31 mouse cellular contexts compared by ENCODE assay signal in the genomic region with DNA sequence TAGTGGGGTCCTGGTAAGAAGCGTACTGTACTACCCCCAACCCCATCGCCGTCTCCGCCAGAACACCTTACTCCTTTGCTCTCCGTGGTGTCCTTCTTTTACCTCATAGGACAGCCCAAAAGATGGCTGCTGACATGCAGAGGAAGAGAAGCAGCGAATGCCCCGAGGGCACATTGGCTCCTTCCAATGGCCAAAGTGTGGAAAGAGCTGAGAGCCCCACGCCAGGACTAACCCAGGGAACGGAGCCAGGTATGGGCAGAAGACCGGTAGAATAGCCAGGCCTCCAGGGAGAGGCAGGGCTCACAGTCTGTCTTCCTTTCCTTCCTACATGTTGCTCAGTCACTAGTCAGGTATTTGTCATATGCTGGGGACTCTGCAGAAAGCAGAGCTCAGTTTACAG. TPM values are rescaled to one million over a fixed set of nuclear protein-coding genes. Genes with fewer than 3 reads are reported as not detected.
A peak's percentile ranks its signal among the peaks of the same experiment; 100 is the strongest.
DNase-seq lines count a peak whose midpoint lies in the region; ATAC-seq lines count a peak whose summit lies in the region.
"Had no signal": no experiment of that assay in that cellular context is flagged by ENCODE, and none has a peak within 500 bp of the region (broad histone marks: within the 10 kb centered on the region; RNA-seq: fewer than 3 reads in every experiment).

No protein-coding gene starts in this region.

- H3K27me3 ChIP-seq in heart, embryonic 11.5 days (ENCODE audit: control insufficient read depth, insufficient read depth, low read length), result peaks cover 22% of the 10 kb centered on the region
- H3K27me3 ChIP-seq: CH12.LX; forebrain, embryonic 15.5 days; Patski had no signal

- no peak overlapping the region for H3K4me3 ChIP-seq in heart, embryonic 11.5 days (ENCODE audit: low read depth, low read length)
- H3K4me3 ChIP-seq: embryonic facial prominence, embryonic 12.5 days; embryonic facial prominence, embryonic 15.5 days; forebrain, embryonic 12.5 days; forebrain, embryonic 15.5 days; heart, adult 2 months; heart, embryonic 10.5 days; hindbrain, embryonic 12.5 days; hindbrain, embryonic 15.5 days had no signal

- no peak overlapping the region for H3K4me2 ChIP-seq in heart, embryonic 11.5 days
- H3K4me2 ChIP-seq: embryonic facial prominence, embryonic 12.5 days; embryonic facial prominence, embryonic 15.5 days; forebrain, embryonic 12.5 days; forebrain, embryonic 15.5 days; hindbrain, embryonic 12.5 days; hindbrain, embryonic 15.5 days had no signal

- WGBS in heart, embryonic 11.5 days (ENCODE audit: insufficient replicate concordance), result 80% methylated on average over 10 of the region's 10 CpGs

- no peak for ATAC-seq in heart, embryonic 11.5 days (replicated peaks; ENCODE audit: insufficient number of reproducible peaks, low FRiP score, low TSS enrichment)
- ATAC-seq: forebrain, embryonic 15.5 days; intestine, postnatal 0 days; Patski had no signal

- H3K9ac ChIP-seq in heart, embryonic 11.5 days (ENCODE audit: low read depth, low read length), result no peak overlapping the region
- H3K9ac ChIP-seq: embryonic facial prominence, embryonic 12.5 days; embryonic facial prominence, embryonic 15.5 days; forebrain, embryonic 12.5 days; forebrain, embryonic 15.5 days; hindbrain, embryonic 12.5 days; hindbrain, embryonic 15.5 days had no signal

- H3K36me3 ChIP-seq in heart, embryonic 11.5 days (ENCODE audit: control insufficient read depth, insufficient read depth, low read length), result no peaks in the 10 kb centered on the region; the same call in 1 of the 2 replicates

- H3K9me3 ChIP-seq in heart, embryonic 11.5 days (replicated peaks; ENCODE audit: control insufficient read depth, low read length), result no peaks in the 10 kb centered on the region
- H3K9me3 ChIP-seq: embryonic facial prominence, embryonic 12.5 days; embryonic facial prominence, embryonic 15.5 days; forebrain, embryonic 12.5 days; forebrain, embryonic 15.5 days; G1E; heart, embryonic 10.5 days; hindbrain, embryonic 12.5 days; hindbrain, embryonic 15.5 days had no signal

- peak; percentile 59 for DNase-seq in adrenal gland, postnatal 10 days
- no peak for DNase-seq in adrenal gland, adult 18-20 months (ENCODE audit: low spot score in 2 of 2)
- DNase-seq in cerebellum, postnatal 14 days, result peak; percentile 50 to 59
- no peak for DNase-seq in cerebellum, adult 11-12 months
- peak; percentile 86 for DNase-seq in heart, adult 11 months
- DNase-seq in kidney, postnatal 14 days, result no peak
- DNase-seq: adrenal gland, adult 8-10 months; gastrocnemius, postnatal 25 days; heart, adult 2 months; kidney, adult 2 months had no signal

- H3K27ac ChIP-seq in heart, embryonic 11.5 days (ENCODE audit: low read depth, low read length), result no peak overlapping the region
- H3K27ac ChIP-seq: embryonic facial prominence, embryonic 12.5 days; embryonic facial prominence, embryonic 15.5 days; forebrain, embryonic 12.5 days; forebrain, embryonic 15.5 days; heart, adult 2 months; heart, embryonic 10.5 days; hindbrain, embryonic 12.5 days; hindbrain, embryonic 15.5 days had no signal

- H3K4me1 ChIP-seq in heart, embryonic 11.5 days (ENCODE audit: control insufficient read depth, insufficient read depth, low read length), result 0 out of 2 replicates have a peak, but pooled peaks cover 4% of the 10 kb centered on the region

RNA-seq across cellular contexts. Expression of a gene that starts 8.1 kb away (rescaled TPM):
- 1 to 10 TPM; 5.6 to 8.5 TPM for total RNA-seq in adrenal gland, postnatal 10 days (2021)
- 10 to 100 TPM; 10.8 to 11.4 TPM for total RNA-seq in adrenal gland, adult 18-20 months (2021)
- 1.3 and 1.6 TPM in 2 replicates for polyA plus RNA-seq in heart, embryonic 11.5 days (2014; fragmentation: Nextera tagmentation; extraction: Ambion mirVana)
- total RNA-seq: CH12.LX; G1E; hematopoietic stem cell, adult 5-6 weeks had no signal

RNA-seq across cellular contexts. Expression of a gene that starts 10.6 kb away (rescaled TPM):
- 10 to 100 TPM; 11.1 to 13.1 TPM for total RNA-seq in adrenal gland, postnatal 10 days (2021)
- 10 to 100 TPM; 18.8 to 21.5 TPM for total RNA-seq in adrenal gland, adult 18-20 months (2021)
- 9.6 and 11.9 TPM in 2 replicates for polyA plus RNA-seq in heart, embryonic 11.5 days (2014; fragmentation: Nextera tagmentation; extraction: Ambion mirVana)

RNA-seq across cellular contexts. Expression of a gene that starts 25.5 kb away (rescaled TPM):
- total RNA-seq in adrenal gland, postnatal 10 days (2021), result 10 to 100 TPM; 35.9 to 56.7 TPM
- total RNA-seq in adrenal gland, adult 18-20 months (2021), result 10 to 100 TPM; 48.3 to 52.8 TPM
- polyA plus RNA-seq in heart, embryonic 11.5 days (2014; fragmentation: Nextera tagmentation; extraction: Ambion mirVana), result 46.0 and 51.3 TPM in 2 replicates

RNA-seq across cellular contexts. Expression of a gene that starts 29.7 kb away (rescaled TPM):
- not detected for total RNA-seq in adrenal gland, postnatal 10 days (2021)
- not detected for total RNA-seq in adrenal gland, adult 18-20 months (2021)
- not detected in 2 replicates for polyA plus RNA-seq in heart, embryonic 11.5 days (2014; fragmentation: Nextera tagmentation; extraction: Ambion mirVana)
- total RNA-seq: adrenal gland, adult 8-10 months; CH12.LX; common myeloid progenitor, adult 5-6 weeks; gastrocnemius, adult 8-10 months; gastrocnemius, postnatal 25 days; heart, adult 2 months; heart, postnatal 25 days; hematopoietic stem cell, adult 5-6 weeks had no signal
- polyA plus RNA-seq: brain, embryonic 14.5 days; cerebellum, adult 2 months; embryonic facial prominence, embryonic 12.5 days; embryonic facial prominence, embryonic 15.5 days; forebrain, embryonic 12.5 days; forebrain, embryonic 15.5 days; G1E; heart, embryonic 10.5 days; heart, embryonic 14.5 days; heart, postnatal 0 days; hindbrain, embryonic 12.5 days; hindbrain, embryonic 15.5 days; intestine, embryonic 14.5 days; intestine, postnatal 0 days; Patski had no signal

RNA-seq across cellular contexts. Expression of a gene that starts 36.9 kb away (rescaled TPM):
- 1 to 10 TPM; 1.6 to 2.7 TPM for total RNA-seq in adrenal gland, postnatal 10 days (2021)
- total RNA-seq in adrenal gland, adult 18-20 months (2021), result 1 to 10 TPM; 4.2 to 6.2 TPM
- 0.46 and 0.70 TPM in 2 replicates for polyA plus RNA-seq in heart, embryonic 11.5 days (2014; fragmentation: Nextera tagmentation; extraction: Ambion mirVana)
- total RNA-seq: CH12.LX; heart, adult 2 months; heart, postnatal 25 days had no signal
- polyA plus RNA-seq: G1E; heart, postnatal 0 days; kidney, adult 2 months had no signal

Comparison
In these comparisons a context has a peak if more than half of its experiments do, and no peak if none do; other contexts are left out.
1. DNase-seq: peak in adrenal gland, postnatal 10 days (single experiment), cerebellum, postnatal 14 days (2 of 2) and heart, adult 11 months (single experiment); none in adrenal gland, adult 18-20 months (0 of 2), cerebellum, adult 11-12 months (single experiment) and kidney, postnatal 14 days (single experiment).